Mouse (Mus musculus): ENCODE data around the gene Tas2r138. TPM values are rescaled to one million over a fixed set of nuclear protein-coding genes. Genes with fewer than 3 reads are reported as not detected.

Gene Tas2r138
- not detected in 2 replicates for polyA plus RNA-seq (2014; fragmentation: Nextera tagmentation; extraction: Ambion mirVana)

DNA sequence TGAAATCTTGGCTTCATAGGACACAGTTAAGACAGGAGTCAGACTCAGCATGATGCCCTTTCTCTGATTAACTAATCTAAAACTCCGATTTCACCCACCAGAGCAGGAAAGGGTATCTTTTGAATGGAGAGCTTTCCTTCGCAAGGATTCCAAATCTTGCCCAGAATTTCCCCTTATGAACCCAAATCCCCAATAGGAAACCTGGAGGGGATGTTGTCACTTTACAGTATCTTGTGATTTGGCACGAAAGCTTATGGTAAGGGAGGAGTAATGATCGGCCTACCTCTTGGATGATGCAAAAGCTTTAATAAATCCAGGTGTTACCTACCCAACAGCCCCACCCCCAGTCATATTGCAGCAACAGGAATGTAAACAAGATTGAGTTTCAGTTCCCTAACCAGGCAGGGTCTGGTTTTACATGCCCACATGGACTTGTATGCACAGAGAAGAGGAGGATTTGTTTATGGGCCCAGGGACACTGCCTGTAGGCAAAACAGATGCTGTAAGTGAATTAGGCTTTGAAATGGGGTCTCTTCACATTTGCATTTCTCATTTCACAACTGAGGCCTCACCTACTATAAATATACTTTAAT is at the start of gene Tas2r138:
Gene Tas2r138, minus strand, starts transcription at position 51 of the 593 bp plus-strand sequence.
- no peak within 1 kb of the TSS for H3K4me2 ChIP-seq
- no peak within 1 kb of the TSS for H3K4me3 ChIP-seq (ENCODE audit: low read depth, low read length)
- no peak within 1 kb of the TSS for H3K9ac ChIP-seq (ENCODE audit: low read depth, low read length)
- no peak within 1 kb of the TSS for H3K27ac ChIP-seq (ENCODE audit: low read depth, low read length)
- H3K27me3 ChIP-seq (ENCODE audit: control insufficient read depth, insufficient read depth, low read length) = no peaks in the 10 kb centered on the region
- no peaks in the 10 kb centered on the region for H3K4me1 ChIP-seq (ENCODE audit: control insufficient read depth, insufficient read depth, low read length)
- H3K9me3 ChIP-seq (replicated peaks; ENCODE audit: control insufficient read depth, low read length) = no peaks in the 10 kb centered on the region
- ATAC-seq (replicated peaks; ENCODE audit: insufficient number of reproducible peaks, low FRiP score, low TSS enrichment) = no peak
- no peaks in the 10 kb centered on the region for H3K36me3 ChIP-seq (ENCODE audit: control insufficient read depth, insufficient read depth, low read length)
- 78% methylated on average over 4 of the region's 4 CpGs for WGBS (ENCODE audit: insufficient replicate concordance)

DNA sequence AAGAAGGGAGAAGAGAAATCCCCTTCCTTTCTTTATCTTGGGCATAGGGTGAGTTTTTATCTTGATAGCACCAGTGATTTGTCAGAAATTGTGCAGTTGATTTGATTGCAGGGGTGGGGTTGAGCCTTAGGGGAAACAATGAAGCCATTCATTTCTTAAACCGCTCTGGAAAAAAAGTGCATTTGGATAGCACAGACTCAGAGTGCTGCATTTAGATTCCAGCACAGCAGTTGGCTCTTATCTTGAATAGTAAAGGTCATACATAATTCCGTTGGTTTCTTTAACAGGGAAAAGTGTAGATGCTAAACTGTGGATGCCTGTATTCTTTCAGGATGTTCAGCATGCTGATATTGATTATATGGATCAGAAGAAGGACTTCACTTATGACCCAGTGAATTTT is 47.8 kb upstream of the Tas2r138 start:
- H3K9me3 ChIP-seq (replicated peaks; ENCODE audit: control insufficient read depth, low read length) = no peaks in the 10 kb centered on the region
- no peak overlapping the region for H3K27ac ChIP-seq (ENCODE audit: low read depth, low read length)
- no peak overlapping the region for H3K9ac ChIP-seq (ENCODE audit: low read depth, low read length)
- H3K4me1 ChIP-seq (ENCODE audit: control insufficient read depth, insufficient read depth, low read length) = no peaks in the 10 kb centered on the region
- H3K36me3 ChIP-seq (ENCODE audit: control insufficient read depth, insufficient read depth, low read length) = no peaks in the 10 kb centered on the region
- ATAC-seq (replicated peaks; ENCODE audit: insufficient number of reproducible peaks, low FRiP score, low TSS enrichment) = no peak
- no peaks in the 10 kb centered on the region for H3K27me3 ChIP-seq (ENCODE audit: control insufficient read depth, insufficient read depth, low read length)
- no peak overlapping the region for H3K4me3 ChIP-seq (ENCODE audit: low read depth, low read length)
- no peak overlapping the region for H3K4me2 ChIP-seq
- 43% methylated on average over 2 of the region's 2 CpGs for WGBS (ENCODE audit: insufficient replicate concordance)

DNA sequence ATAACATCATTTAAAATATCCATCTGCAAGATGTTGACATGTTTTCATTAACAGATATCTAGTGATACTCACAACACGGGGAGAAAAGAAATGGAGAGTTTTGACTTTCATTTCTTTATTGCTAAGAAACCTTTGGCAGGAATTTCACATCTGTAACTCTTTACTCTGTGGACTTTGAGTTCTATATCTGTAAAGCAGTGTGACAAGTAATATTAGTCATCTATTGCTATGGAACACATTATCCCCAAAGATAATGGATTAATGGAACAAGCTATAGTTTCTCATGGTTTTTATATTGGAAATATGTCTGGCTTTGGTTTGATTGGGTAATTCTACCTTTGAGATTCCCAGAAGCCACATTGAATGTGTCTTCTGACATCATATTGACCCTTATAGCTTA is 37.8 kb upstream of the Tas2r138 start:
- no peaks in the 10 kb centered on the region for H3K36me3 ChIP-seq (ENCODE audit: control insufficient read depth, insufficient read depth, low read length)
- H3K4me2 ChIP-seq = no peak overlapping the region
- H3K27ac ChIP-seq (ENCODE audit: low read depth, low read length) = no peak overlapping the region
- H3K4me3 ChIP-seq (ENCODE audit: low read depth, low read length) = no peak overlapping the region
- no peaks in the 10 kb centered on the region for H3K4me1 ChIP-seq (ENCODE audit: control insufficient read depth, insufficient read depth, low read length)
- WGBS (ENCODE audit: insufficient replicate concordance) = 80% methylated on average over 1 of the region's 1 CpGs
- no peaks in the 10 kb centered on the region for H3K27me3 ChIP-seq (ENCODE audit: control insufficient read depth, insufficient read depth, low read length)
- H3K9ac ChIP-seq (ENCODE audit: low read depth, low read length) = no peak overlapping the region
- no peaks in the 10 kb centered on the region for H3K9me3 ChIP-seq (replicated peaks; ENCODE audit: control insufficient read depth, low read length)
- no peak for ATAC-seq (replicated peaks; ENCODE audit: insufficient number of reproducible peaks, low FRiP score, low TSS enrichment)

DNA sequence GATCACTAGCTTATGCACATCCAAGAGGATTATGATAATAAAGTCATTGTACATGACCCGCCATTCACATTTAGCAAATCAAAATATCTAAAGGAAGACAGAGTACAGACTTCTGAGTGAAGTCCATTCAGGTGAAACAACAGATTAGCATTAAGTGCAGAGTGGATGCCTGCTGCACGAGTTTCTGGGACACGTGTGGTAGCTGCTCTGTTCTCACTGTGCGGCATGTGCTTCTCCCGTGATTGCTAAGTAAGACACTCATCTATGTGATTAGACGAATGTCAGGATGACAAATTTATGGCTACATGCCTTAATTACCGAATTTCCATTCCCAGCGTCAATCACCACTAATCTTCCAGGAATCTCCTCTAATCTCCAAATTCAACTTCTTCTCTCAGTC is 32.6 kb upstream of the Tas2r138 start:
- WGBS (ENCODE audit: insufficient replicate concordance) = 76% methylated on average over 8 of the region's 8 CpGs
- Histone ChIP-seq H3K4me2 (no peak overlapping the region), H3K4me3 (ENCODE audit: low read depth, low read length) (no peak overlapping the region), H3K27ac (ENCODE audit: low read depth, low read length) (no peak overlapping the region), H3K9ac (ENCODE audit: low read depth, low read length) (no peak overlapping the region), H3K27me3 (ENCODE audit: control insufficient read depth, insufficient read depth, low read length) (no peaks in the 10 kb centered on the region), H3K9me3 (replicated peaks; ENCODE audit: control insufficient read depth, low read length) (no peaks in the 10 kb centered on the region), H3K4me1 (ENCODE audit: control insufficient read depth, insufficient read depth, low read length) (no peaks in the 10 kb centered on the region), H3K36me3 (ENCODE audit: control insufficient read depth, insufficient read depth, low read length) (no peaks in the 10 kb centered on the region)
- ATAC-seq (replicated peaks; ENCODE audit: insufficient number of reproducible peaks, low FRiP score, low TSS enrichment) = no peak

DNA sequence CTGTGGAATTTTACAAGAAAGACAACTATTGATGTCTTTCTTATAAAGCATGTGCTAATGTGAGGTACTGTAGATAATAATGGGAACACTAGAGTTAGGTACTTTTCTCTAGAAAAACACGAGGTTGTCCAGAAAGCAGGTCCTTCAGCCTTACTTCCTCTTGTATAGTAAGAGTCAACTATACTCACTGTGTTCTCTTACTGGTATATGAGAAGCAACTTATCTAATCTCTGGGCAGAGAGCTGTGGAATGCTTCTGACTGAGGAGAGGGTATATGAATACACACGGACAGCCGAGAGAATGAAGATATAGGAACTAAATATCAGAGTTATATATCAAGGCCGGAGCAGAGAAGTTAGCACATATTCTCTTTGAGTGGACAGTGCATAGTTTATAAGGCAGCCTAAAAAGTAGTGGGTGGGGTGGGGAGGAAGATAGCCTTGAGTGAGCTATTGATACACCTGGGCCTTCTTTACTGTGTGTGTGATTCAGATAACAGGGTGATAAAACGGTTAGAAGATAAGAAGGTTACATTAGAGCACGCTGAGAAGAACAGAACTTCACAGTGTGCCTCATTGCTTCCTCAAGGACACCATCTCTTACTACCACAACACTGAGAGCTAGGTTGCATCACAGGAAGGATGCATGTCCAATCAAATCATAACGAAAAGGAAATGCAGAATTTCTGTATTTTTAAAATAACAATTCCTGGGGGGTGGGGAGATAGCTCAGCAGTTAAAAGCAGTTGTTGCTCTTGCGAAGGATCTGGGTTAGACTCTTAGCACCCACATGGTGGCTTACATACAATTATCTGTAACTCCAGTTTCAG is 27.8 kb upstream of the Tas2r138 start:
- no peak overlapping the region for H3K9ac ChIP-seq (ENCODE audit: low read depth, low read length)
- no peak overlapping the region for H3K4me3 ChIP-seq (ENCODE audit: low read depth, low read length)
- H3K9me3 ChIP-seq (replicated peaks; ENCODE audit: control insufficient read depth, low read length) = no peaks in the 10 kb centered on the region
- no peak overlapping the region for H3K27ac ChIP-seq (ENCODE audit: low read depth, low read length)
- no peak for ATAC-seq (replicated peaks; ENCODE audit: insufficient number of reproducible peaks, low FRiP score, low TSS enrichment)
- no peaks in the 10 kb centered on the region for H3K36me3 ChIP-seq (ENCODE audit: control insufficient read depth, insufficient read depth, low read length)
- no peaks in the 10 kb centered on the region for H3K27me3 ChIP-seq (ENCODE audit: control insufficient read depth, insufficient read depth, low read length)
- no peaks in the 10 kb centered on the region for H3K4me1 ChIP-seq (ENCODE audit: control insufficient read depth, insufficient read depth, low read length)
- no peak overlapping the region for H3K4me2 ChIP-seq
- WGBS (ENCODE audit: insufficient replicate concordance) = 61% methylated on average over 8 of the region's 8 CpGs

DNA sequence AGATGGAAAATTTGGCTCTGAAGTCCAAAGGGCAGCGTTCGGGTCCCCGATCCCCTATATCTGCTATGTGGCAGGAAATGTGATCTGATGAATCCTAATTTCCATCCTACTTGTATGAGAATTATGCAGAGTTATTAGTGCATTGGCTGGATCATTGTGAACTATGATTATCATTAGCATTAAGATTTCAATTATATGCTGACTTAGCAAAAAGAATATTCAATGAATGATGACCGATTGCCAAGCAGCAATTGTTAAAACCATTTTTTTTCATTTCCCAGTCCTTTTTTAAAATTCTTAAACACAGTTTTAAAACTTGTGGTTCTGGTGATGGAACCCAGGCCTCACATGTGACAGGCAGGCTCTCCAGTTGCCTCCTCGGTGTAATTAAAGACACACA is 24.6 kb upstream of the Tas2r138 start:
- H3K27me3 ChIP-seq (ENCODE audit: control insufficient read depth, insufficient read depth, low read length) = no peaks in the 10 kb centered on the region
- H3K27ac ChIP-seq (ENCODE audit: low read depth, low read length) = no peak overlapping the region
- no peaks in the 10 kb centered on the region for H3K9me3 ChIP-seq (replicated peaks; ENCODE audit: control insufficient read depth, low read length)
- H3K9ac ChIP-seq (ENCODE audit: low read depth, low read length) = no peak overlapping the region
- H3K36me3 ChIP-seq (ENCODE audit: control insufficient read depth, insufficient read depth, low read length) = no peaks in the 10 kb centered on the region
- no peaks in the 10 kb centered on the region for H3K4me1 ChIP-seq (ENCODE audit: control insufficient read depth, insufficient read depth, low read length)
- H3K4me2 ChIP-seq = no peak overlapping the region
- no peak for ATAC-seq (replicated peaks; ENCODE audit: insufficient number of reproducible peaks, low FRiP score, low TSS enrichment)
- no peak overlapping the region for H3K4me3 ChIP-seq (ENCODE audit: low read depth, low read length)
- WGBS (ENCODE audit: insufficient replicate concordance) = 93% methylated on average over 5 of the region's 5 CpGs

DNA sequence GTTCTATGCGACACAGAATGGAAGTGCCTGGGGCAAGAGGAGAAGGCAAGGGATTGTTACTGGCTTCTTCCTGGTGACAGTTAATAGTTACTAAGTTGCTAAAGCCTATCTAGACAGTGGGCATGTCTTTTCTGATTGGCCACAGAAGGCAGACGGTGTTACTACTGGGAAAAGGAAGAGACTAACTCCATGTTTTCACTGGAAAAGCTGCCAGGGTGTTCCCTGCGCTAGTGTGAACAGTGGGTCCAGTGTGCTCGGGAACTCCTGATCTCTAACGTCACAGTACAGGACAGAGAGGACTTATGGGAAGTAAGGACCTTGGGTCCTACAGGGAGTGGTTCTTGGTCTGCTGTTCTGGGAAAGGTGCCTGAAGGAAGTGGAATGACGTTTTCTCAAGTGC is 22.4 kb upstream of the Tas2r138 start:
- H3K27ac ChIP-seq (ENCODE audit: low read depth, low read length) = no peak overlapping the region
- WGBS (ENCODE audit: insufficient replicate concordance) = 74% methylated on average over 6 of the region's 6 CpGs

DNA sequence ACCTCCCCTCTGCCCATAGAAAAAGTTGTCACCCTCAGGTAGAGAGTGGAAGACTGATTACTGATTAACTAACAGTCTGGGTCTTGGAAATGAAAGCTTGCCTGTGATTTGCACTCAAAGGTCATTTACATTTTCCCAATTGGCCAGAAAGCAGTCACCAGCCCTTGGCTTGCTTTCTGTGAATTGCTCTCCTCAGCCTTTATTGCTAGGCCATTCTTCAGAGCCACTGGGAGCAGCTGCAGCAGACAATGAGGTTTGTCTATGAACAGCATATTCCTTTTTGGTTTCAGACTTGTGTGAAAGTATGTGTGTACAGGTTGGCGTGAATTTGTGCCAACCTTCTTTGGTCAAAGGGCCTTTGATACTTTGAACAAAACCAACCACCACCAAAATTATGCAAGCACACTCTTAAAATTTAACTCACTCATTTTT is 21.5 kb upstream of the Tas2r138 start:
- Histone ChIP-seq H3K4me2 (no peak overlapping the region), H3K9ac (ENCODE audit: low read depth, low read length) (no peak overlapping the region), H3K36me3 (ENCODE audit: control insufficient read depth, insufficient read depth, low read length) (no peaks in the 10 kb centered on the region), H3K9me3 (replicated peaks; ENCODE audit: control insufficient read depth, low read length) (no peaks in the 10 kb centered on the region), H3K4me3 (ENCODE audit: low read depth, low read length) (no peak overlapping the region), H3K27ac (ENCODE audit: low read depth, low read length) (no peak overlapping the region), H3K4me1 (ENCODE audit: control insufficient read depth, insufficient read depth, low read length) (no peaks in the 10 kb centered on the region), H3K27me3 (ENCODE audit: control insufficient read depth, insufficient read depth, low read length) (no peaks in the 10 kb centered on the region)
- ATAC-seq (replicated peaks; ENCODE audit: insufficient number of reproducible peaks, low FRiP score, low TSS enrichment) = no peak
- WGBS (ENCODE audit: insufficient replicate concordance) = 72% methylated on average over 1 of the region's 1 CpGs

More for the DNA sequence above, 22.4 kb upstream of the Tas2r138 start:
- Histone ChIP-seq H3K4me3 (ENCODE audit: low read depth, low read length) (no peak overlapping the region), H3K36me3 (ENCODE audit: control insufficient read depth, insufficient read depth, low read length) (no peaks in the 10 kb centered on the region), H3K9ac (ENCODE audit: low read depth, low read length) (no peak overlapping the region), H3K4me2 (no peak overlapping the region), H3K4me1 (ENCODE audit: control insufficient read depth, insufficient read depth, low read length) (no peaks in the 10 kb centered on the region), H3K27me3 (ENCODE audit: control insufficient read depth, insufficient read depth, low read length) (no peaks in the 10 kb centered on the region), H3K9me3 (replicated peaks; ENCODE audit: control insufficient read depth, low read length) (no peaks in the 10 kb centered on the region)
- ATAC-seq (replicated peaks; ENCODE audit: insufficient number of reproducible peaks, low FRiP score, low TSS enrichment) = no peak
